Mouse (Mus musculus): ENCODE data around the gene St6galnac3. TPM values are rescaled to one million over a fixed set of nuclear protein-coding genes. Genes with fewer than 3 reads are reported as not detected.

St6galnac3 gene
- polyA plus RNA-seq, 1 experiment: 2.3 TPM

DNA sequence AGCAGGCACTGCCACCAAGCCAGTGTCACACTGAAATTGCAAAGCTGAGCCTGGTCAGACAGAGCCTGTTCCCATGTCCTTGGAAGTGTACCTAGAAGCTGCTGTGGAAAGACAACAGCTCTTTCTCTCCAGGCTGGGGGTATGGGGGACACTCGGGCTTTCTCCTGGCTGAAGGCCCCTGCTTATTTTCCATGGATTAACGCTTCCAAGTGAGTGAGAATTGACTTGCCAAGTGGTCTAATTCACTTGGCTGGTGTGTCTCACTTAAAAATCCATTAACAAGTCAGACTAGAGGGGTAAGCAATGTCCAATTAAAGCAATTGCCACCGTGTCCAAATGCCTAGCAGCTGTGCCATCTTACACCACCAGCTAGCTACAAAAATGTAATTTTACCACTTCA lies 140.1 kb downstream of the St6galnac3 start:
- no peak for DNase-seq (ENCODE audit: low read depth)

DNA sequence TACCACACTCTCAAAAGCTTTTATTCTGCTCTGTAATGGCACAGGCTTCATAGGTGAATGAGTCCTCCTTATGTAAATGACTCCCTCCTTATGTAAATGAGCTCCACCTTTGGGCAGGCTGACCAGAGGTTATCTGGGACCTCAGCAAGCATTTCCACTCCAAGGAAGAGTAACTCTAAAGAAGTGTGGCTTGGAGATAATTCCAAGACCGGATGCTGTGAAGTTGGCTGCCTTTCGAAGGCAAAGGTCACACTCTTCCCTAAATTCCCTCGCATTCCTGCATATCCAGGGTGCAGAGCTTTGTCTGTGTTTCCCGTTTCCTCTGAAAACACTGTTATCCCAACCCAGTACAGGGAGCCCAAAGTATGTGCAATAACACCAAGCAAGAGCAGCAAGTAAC lies 142.9 kb downstream of the St6galnac3 start:
- DNase-seq (ENCODE audit: low read depth): no peak

DNA sequence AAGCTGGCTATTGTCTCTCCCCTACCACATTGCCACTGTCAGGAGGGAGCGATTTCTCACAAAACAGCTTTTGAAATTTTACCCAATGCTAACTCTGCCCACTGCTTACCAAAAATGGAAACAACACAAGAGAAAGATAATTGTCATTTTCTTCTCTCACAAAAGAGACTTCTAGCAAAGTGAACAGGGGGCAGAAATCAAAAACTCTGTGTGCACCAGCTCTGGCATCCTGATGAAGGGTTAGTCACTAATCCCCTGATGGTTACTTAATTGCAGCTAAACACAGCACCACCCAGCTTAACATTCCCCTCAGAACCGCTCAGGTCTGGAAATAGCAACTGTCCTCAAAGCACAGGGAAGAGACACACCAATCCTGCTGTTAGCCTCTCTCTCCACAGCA lies 144.3 kb downstream of the St6galnac3 start:
- DNase-seq (ENCODE audit: low read depth): no peak

DNA sequence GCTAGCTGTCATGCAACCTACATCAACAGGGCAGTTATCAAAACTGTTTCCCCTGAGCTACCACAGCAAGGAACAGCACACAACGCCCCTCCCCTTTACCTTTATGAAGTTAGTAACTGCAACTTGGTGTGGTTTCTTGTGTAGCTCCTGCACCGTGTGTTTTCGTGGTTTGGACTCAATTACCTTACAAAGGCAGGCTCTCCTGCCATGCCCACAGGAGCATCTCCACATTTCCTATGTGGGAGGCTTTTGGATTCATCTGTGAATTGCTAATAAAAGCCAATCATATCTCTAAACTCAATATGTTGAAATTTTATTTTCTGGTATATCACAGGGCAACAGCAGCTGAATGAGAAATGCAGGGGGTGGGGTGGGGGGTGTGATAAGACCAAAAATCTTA lies 144.8 kb downstream of the St6galnac3 start:
- no peak for DNase-seq (ENCODE audit: low read depth)

DNA sequence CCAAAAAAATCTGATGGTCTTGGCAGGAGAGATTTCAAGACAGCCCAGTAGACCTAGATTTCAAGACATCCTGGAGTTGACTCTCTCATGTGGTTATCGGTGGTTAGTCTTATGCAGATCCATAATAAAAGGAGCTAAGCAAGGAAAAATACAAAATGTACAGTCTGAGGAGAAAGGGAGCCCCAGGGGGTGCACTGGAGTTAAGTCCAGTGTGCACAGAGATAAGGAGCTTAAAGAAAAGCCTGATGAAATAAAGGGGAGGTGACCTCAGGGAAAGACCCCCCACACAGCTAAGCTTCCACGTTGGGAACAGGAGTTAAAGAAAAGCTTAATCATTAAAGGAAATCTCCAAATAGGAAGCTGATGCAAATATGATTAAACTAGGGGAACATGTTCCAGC lies 147.7 kb downstream of the St6galnac3 start:
- DNase-seq (ENCODE audit: low read depth): no peak

DNA sequence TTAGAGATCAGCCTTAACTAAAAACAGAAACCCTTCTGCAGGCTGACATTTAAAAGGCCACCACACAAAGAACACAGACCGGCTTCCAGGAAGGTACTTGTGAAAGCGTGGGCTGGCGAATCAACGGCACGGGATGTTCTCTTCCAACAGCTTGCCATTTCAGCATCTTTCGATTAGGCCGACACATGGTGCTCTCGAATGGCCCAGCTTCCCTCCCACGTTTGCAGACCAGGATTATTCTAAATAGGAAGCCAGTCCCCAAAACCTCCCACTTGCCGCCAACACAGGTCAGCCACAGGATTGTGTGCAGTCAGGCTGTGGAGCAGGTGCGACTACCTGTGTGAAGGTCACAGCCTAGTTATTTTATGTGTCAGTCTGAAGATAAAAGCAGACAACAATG lies 153.8 kb downstream of the St6galnac3 start:
- DNase-seq (ENCODE audit: low read depth): no peak

- DNase-seq (ENCODE audit: low read depth): no peak
Observed at GRCm38 (mm10) chr3:153568815-153569214, 156.2 kb downstream of the St6galnac3 start.

- no peak for DNase-seq (ENCODE audit: low read depth)
Observed at GRCm38 (mm10) chr3:153567913-153568312, 157.1 kb downstream of the St6galnac3 start.

GRCm38 (mm10) chr3:153567512-153567911 lies 157.5 kb downstream of the St6galnac3 start:
- no peak for DNase-seq (ENCODE audit: low read depth)

DNA sequence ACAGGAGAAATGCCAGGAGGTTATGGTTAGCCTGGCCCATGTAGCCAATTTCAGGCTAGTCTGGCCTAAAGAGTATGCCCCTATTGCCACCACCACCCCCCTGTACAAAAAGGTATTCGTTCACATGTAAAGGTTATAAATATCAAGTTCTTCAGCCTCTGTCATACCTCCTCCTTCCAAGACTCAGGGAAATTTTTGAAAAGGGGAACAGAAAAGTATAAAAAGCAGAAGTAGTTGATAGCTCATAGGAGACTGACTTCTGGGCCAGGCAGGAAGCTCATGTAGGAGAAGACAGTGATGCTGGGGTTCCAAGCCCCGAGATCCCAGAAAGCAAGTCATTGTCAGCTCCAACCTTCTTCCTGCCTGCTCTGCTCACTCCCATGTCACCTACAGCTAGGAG lies 158.9 kb downstream of the St6galnac3 start:
- DNase-seq (ENCODE audit: low read depth): no peak

DNA sequence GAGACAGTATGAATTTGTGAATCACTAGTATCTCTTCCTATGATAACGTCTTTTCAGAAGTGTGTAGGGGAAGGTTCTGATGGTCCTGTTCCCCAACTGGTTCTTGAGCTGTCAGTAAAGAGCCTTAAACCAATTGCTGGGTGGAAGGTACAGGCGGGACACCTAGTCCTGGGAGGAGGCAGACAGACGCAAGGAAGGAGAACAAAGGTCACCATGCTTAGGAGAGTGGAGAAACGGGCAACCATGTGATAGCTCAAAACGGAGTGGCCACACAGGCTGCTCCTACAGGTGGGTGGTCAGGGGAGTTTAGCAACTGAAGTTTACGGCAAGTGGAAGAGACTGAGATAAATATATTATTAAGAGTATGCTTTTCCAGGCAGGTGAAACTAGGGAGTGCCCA lies 164.1 kb downstream of the St6galnac3 start:
- no peak for DNase-seq (ENCODE audit: low read depth)

GRCm38 (mm10) chr3:153559586-153559985 lies 165.4 kb downstream of the St6galnac3 start:
- no peak for DNase-seq (ENCODE audit: low read depth)

DNA sequence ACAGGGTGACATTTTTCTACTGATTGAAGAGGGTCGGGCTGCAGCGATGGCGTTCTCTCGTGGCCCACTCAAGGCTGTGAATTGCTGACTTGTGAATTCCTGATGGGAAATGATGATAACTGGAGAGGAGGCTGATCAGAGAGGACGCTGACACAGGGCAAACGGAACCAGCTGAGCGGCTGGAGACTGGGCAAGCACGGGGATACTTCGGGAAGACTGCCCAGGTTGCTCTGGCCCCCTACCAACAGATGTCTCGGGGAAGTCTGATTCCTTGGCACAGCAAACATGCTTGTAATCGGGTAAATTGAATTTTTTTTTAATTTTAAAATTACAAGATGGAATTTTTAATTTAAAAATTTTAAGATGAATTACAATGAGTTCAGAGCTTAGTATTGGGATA lies 168.4 kb downstream of the St6galnac3 start:
- DNase-seq (ENCODE audit: low read depth): no peak

GRCm38 (mm10) chr3:153553712-153554111 lies 171.3 kb downstream of the St6galnac3 start:
- no peak for DNase-seq (ENCODE audit: low read depth)

DNA sequence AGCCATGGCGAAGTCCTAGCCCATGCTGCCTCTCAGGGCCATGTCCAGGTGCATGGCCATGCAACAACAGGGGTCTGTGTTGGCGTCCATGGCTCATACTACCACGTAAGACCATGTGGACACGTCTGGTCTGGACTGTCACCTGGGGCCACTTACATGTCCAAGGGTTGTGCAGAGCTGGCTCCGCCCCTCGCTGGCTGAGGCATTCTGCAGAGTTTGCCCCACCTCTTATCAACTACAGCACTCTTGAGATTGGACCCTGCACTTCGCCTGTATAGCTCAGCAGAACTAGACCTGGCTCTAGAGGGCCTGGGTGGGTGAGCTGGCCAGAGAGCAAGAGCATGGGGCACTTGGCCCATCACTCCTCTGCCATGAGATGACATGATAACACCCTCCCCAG lies 171.7 kb downstream of the St6galnac3 start:
- no peak for DNase-seq (ENCODE audit: low read depth)

GRCm38 (mm10) chr3:153546936-153547683 lies 177.9 kb downstream of the St6galnac3 start:
- no peak for DNase-seq (ENCODE audit: low read depth)

- no peak for DNase-seq (ENCODE audit: low read depth)
Observed at GRCm38 (mm10) chr3:153539851-153540250, 185.1 kb downstream of the St6galnac3 start.

DNA sequence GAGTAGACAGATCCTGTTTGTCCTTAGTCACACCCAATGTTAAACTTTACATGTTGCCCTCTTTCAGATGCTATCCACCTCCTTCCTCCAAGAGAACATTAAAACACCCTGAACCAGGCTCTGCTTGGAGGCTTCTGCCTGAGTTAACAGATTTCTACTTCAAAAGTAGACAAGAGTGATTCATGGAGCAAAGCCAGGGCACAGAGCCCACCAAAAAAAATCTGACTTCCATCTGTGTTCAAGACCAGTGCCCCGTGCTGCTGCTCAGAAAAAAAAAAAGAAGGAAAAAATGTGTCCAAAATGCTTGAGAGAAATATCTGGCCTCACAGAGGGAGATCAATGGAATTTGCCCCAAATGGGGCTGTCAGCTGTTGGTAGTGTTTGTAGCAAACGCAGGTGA lies 186.6 kb downstream of the St6galnac3 start:
- DNase-seq (ENCODE audit: low read depth): no peak

DNA sequence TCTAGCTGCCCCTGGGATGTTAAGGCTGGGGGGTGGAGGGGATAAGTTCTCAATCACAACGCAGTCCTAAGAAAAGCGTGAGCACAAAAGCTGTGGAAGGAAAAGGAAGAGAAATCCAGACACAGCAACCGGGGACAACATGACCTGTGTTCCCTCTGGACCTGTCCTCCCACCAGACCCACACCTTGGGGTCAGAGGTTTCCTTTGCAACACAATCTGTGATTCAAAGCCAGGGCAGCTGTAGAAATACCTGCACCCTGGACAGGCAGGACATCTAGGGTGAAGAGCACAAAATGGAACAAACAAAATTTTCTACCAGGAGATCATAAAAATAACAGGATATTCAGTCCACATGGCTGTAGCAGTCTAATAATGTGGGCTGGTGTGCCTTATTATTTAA lies 187.5 kb downstream of the St6galnac3 start:
- DNase-seq (ENCODE audit: low read depth): no peak

DNA sequence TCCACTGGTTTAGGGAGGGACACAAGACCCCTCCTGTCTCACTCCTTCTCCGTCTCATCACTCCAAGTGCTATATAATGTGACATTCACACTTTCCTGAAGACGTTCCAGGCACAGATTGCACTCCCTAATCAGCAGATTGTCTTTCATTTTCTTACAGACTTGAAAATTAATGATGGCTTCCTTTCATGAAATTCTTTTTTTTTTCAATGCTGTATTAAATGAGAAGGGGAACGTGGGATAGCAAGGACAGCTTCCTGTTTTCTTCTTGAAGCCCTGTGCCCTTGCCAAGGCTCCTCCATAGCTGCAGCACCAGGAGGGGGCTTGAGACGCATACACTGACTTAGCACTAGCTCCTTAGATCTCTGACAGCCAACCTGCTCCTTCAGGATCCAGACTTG lies 188.7 kb downstream of the St6galnac3 start:
- no peak for DNase-seq (ENCODE audit: low read depth)

DNA sequence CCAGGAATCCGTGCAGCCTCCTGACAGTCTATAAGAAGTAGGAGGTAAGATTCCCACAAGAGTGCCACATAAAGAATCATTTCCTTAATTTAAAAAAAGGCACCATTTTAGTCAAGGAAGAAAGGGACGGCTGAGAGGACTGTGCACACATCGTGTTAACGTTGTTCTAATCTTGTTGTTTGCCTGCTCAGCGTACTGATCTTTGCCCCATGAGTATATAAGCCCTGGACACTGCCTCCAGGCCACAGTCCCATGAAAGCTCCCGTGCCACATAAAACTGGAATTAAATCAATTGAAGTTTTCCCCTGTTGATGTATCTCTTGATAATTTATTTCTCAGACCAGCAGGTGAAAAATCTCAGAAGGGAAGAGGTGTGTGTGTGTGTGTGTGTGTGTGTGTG lies 195.8 kb downstream of the St6galnac3 start:
- no peak for DNase-seq (ENCODE audit: low read depth)

DNA sequence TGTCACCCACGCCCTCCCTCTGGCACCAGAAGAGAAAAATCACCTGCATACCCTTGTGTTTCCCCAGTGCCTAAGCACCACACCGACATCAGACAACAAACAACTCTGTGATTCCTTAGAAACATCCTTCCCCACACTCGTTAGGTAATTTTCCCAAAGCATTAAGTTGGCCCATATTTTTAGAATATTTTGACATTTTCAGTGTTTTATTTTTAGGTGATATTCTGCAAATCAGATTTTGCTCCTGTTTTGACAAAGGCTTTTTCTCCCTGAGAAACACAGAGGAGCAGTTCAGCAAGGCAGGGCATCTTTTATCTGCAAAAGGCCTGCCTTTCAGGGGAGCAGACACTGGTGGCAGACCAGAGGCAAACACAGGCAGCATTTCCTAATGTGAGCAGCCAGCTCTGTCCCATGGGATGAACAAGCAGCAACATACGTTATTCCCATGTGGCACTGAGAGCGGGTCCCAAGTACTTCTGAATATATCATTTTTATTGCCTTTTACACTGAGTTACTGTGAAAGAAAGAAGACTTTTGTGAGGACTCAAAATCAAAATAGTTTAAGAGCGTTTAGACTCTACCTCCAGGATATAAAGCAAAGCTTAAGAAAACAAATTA lies 199.7 kb downstream of the St6galnac3 start:
- DNase-seq (ENCODE audit: low read depth): no peak

GRCm38 (mm10) chr3:153516848-153517247 lies 208.1 kb downstream of the St6galnac3 start:
- DNase-seq (ENCODE audit: low read depth): no peak
